Mouse (Mus musculus): ENCODE results near the gene Zfp691. TPM values are rescaled to one million over a fixed set of nuclear protein-coding genes. Genes with fewer than 3 reads are reported as not detected.
A peak's percentile ranks its signal among the peaks of the same experiment; 100 is the strongest.

Zfp691 gene
- polyA plus RNA-seq (2012), result 1.8 and 2.0 TPM in 2 replicates

DNA sequence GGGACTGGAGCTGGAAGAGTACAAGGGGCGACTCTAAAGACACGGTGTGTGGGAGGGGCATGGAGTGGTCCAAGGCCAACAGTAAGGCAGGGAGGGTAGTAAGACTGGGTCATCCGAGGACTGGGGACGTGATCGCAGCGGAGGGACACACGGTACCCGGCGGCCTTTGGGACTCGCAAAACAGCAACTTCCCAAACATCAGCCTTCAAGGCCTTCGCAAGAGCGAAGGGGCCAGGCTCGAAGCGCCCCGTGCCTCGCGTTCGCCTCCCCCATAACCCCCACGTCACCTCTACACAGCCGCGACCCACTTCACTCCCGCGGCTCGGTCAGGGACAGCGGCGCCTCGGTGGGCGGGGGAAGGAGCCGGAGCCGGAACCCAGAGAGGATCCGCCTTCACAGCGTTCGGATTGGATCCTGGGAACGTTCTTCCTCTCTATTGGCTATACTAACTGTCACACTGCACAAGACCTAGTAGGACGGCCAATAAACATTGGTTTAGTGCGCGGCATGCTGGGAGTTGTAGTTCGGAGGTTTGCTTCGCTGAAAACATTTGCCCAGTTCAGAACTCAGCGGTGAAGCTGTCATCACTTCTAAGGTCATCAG is at the start of gene Zfp691:
Zfp691 (minus strand) TSS at position 345 of the 603 bp plus-strand sequence.
- H3K4me1 ChIP-seq (ENCODE audit: control insufficient read depth), result peaks cover 48% of the 10 kb centered on the region
- no peak for TF ChIP-seq TAL1 (IDR thresholded peaks at IDR 0.05; ENCODE audit: low read length)
- TF ChIP-seq GATA1 (IDR thresholded peaks at IDR 0.05; ENCODE audit: low read length), result no peak
- peak within 1 kb of the TSS; percentile 81 for H3K4me3 ChIP-seq (replicated peaks)
- no peaks in the 10 kb centered on the region for H3K27me3 ChIP-seq (ENCODE audit: control insufficient read depth)
- no peaks in the 10 kb centered on the region for H3K9me3 ChIP-seq (ENCODE audit: control insufficient read depth, low read length)
- peaks cover 72% of the 10 kb centered on the region for H3K36me3 ChIP-seq (ENCODE audit: control insufficient read depth)

DNA sequence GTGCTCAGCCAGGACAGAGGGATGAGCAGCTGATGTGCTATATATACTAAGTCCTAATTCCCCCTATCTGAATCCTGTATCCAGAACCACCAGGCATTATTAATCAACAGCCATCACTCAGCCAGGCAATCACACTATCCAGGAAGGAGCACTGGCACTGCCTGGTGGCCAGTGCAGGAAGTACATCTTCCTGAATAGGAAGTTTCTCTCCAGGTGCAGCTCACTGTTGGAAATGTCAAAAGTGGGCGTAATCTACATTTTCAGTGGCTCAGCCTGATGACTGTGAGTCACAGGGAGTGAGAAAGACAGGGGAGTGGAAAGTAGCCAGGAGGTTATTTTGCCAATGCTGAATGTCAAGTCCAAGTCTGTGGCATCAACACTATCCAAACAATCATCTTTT is 49.7 kb upstream of the Zfp691 start:
- peaks cover 46% of the 10 kb centered on the region for H3K36me3 ChIP-seq (ENCODE audit: control insufficient read depth)
- peaks cover 2% of the 10 kb centered on the region; the same call in 1 of the 2 replicates for H3K27me3 ChIP-seq (ENCODE audit: control insufficient read depth)
- H3K9me3 ChIP-seq (ENCODE audit: control insufficient read depth, low read length), result no peaks in the 10 kb centered on the region
- no peak for TF ChIP-seq TAL1 (IDR thresholded peaks at IDR 0.05; ENCODE audit: low read length)
- no peak for TF ChIP-seq GATA1 (IDR thresholded peaks at IDR 0.05; ENCODE audit: low read length)
- no peak overlapping the region for H3K4me3 ChIP-seq (replicated peaks)
- peaks cover 42% of the 10 kb centered on the region for H3K4me1 ChIP-seq (ENCODE audit: control insufficient read depth)

DNA sequence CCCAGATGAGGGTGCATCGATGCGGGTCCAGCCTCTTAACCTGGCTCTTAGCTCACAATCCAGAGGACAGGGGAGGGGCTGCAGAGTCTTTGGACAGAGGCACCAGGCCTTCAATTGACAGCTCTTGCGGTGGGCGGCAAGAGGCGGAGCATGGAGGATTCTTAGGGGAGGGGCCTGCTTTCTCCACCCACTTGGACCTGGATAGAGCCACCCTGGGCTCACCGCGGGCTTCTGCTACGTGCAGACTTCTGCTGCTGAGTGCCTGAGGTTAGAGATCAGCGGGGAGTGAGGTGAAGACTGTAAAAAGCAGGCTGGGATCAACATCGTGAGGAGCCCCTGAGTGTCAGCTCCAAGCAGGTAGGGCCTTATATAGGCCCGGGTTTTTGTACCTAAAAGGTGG is 44.2 kb upstream of the Zfp691 start, which contains the start of gene Tmem269:
Tmem269 (minus strand) TSS at position 49 of the 400 bp plus-strand sequence.
- Histone ChIP-seq H3K4me3 (replicated peaks) (no peak within 1 kb of the TSS), H3K27me3 (ENCODE audit: control insufficient read depth) (peaks cover 31% of the 10 kb centered on the region), H3K36me3 (ENCODE audit: control insufficient read depth) (no peaks in the 10 kb centered on the region), H3K9me3 (ENCODE audit: control insufficient read depth, low read length) (no peaks in the 10 kb centered on the region), H3K4me1 (ENCODE audit: control insufficient read depth) (peaks cover 8% of the 10 kb centered on the region)
- no peak for TF ChIP-seq TAL1 (IDR thresholded peaks at IDR 0.05; ENCODE audit: low read length)
- TF ChIP-seq GATA1 (IDR thresholded peaks at IDR 0.05; ENCODE audit: low read length), result no peak

DNA sequence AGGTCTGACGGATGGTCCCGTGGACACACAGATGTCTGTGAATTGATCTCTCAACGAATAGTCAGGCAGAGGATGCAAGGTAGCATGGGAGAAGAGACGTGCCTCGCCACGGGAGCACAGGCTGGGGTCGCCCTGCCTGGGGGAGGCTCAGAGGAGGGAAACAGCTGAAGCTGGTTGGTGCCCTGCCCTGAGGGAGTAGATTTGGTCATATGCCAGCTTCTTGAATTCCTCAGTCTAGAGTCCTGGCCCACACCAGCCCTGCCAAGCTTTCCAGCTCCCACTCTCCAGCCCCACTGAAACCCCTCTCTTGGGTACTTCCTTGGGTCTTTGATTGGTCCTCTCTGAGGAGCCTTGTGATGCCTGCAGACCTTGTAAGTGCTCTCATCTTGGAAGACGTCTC is 42.7 kb upstream of the Zfp691 start:
- Histone ChIP-seq H3K36me3 (ENCODE audit: control insufficient read depth) (no peaks in the 10 kb centered on the region), H3K4me3 (replicated peaks) (no peak overlapping the region), H3K9me3 (ENCODE audit: control insufficient read depth, low read length) (no peaks in the 10 kb centered on the region), H3K27me3 (ENCODE audit: control insufficient read depth) (peaks cover 31% of the 10 kb centered on the region), H3K4me1 (ENCODE audit: control insufficient read depth) (no peaks in the 10 kb centered on the region; the same call in 1 of the 2 replicates)
- TF ChIP-seq TAL1 (IDR thresholded peaks at IDR 0.05; ENCODE audit: low read length) (no peak), GATA1 (IDR thresholded peaks at IDR 0.05; ENCODE audit: low read length) (no peak)

DNA sequence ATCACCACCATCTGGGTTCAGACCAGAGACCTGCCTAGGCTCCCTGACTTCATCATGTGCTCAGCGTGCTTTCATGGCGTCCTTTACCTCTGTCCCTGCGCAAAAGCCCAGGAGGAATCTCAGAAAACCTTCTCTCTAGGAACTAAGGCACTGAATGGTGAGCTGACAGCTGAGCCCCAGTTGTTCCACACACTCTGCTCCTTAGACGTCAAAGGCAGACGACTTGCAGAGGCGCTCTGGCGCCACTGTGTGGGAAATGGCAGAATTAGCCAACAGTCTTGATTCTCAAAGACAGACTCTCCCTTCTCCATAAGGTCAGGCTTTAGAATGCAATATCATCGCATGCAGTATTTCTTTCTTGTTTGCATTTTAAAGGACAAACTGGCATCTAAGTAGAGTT is 30.7 kb upstream of the Zfp691 start:
- Histone ChIP-seq H3K4me1 (ENCODE audit: control insufficient read depth) (peaks cover 22% of the 10 kb centered on the region), H3K4me3 (replicated peaks) (no peak overlapping the region), H3K27me3 (ENCODE audit: control insufficient read depth) (peaks cover 2% of the 10 kb centered on the region; the same call in 1 of the 2 replicates), H3K36me3 (ENCODE audit: control insufficient read depth) (peaks cover 31% of the 10 kb centered on the region), H3K9me3 (ENCODE audit: control insufficient read depth, low read length) (no peaks in the 10 kb centered on the region)
- no peak for TF ChIP-seq TAL1 (IDR thresholded peaks at IDR 0.05; ENCODE audit: low read length)

DNA sequence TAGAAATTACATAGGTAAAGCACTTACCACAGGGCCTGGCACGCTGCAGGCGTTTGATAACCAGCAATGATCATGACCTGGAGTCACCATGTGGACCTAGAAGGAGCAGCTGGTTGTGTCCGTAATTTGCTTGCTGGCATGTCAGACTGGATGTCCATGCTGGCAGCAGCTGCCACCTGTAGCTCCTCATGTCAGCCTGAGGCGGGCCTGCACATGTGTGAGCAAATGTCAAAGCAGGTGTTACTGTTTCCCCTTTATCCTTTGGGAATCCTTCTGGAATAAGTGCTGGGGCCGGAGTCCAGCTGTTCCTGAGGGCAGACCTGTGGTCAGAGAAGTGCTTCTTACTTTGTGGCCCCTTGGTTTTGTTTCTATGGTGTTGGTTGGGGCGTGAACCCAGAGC is 24.1 kb upstream of the Zfp691 start:
- TF ChIP-seq TAL1 (IDR thresholded peaks at IDR 0.05; ENCODE audit: low read length) (no peak), GATA1 (IDR thresholded peaks at IDR 0.05; ENCODE audit: low read length) (no peak)
- Histone ChIP-seq H3K4me3 (replicated peaks) (peak overlapping the region; percentile 40), H3K4me1 (ENCODE audit: control insufficient read depth) (peaks cover 74% of the 10 kb centered on the region), H3K27me3 (ENCODE audit: control insufficient read depth) (no peaks in the 10 kb centered on the region), H3K9me3 (ENCODE audit: control insufficient read depth, low read length) (no peaks in the 10 kb centered on the region), H3K36me3 (ENCODE audit: control insufficient read depth) (peaks cover 63% of the 10 kb centered on the region)

DNA sequence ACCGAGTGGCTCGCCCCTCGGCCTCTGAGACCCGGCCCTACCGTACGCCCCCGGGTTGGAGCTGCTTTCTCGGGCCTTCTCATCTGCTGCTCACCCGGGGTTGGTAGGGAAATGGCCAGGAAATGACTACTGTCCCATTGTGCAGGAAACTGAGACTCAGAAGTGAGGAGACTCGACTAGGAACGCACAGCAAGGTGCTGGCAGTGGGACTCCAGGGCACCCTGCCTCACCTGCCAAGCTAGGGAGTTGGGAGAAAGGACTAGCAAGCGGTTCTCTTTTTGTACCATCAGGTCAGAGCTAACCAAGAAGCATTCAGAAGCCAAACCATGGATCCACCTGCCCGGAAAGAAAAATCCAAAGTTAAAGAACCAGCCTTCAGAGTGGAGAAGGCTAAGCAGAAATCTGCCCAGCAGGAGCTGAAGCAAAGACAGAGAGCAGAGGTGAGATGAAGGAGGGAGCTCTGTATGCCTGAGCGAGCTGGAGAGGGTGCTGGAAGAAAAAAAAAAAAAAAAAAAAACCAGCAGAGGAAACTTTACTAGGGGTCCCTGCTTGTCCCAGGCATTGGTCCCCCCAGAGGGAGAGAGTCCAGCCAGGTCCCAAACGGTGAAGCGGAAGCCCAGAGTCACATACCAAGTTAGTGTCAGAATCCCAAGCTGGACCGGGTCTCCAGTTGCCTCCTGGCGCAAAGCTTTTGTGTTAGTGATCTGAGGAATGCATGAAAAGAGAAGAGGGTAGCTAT is 21.8 kb upstream of the Zfp691 start:
- peak overlapping the region; percentile 73 for H3K4me3 ChIP-seq (replicated peaks)
- H3K4me1 ChIP-seq (ENCODE audit: control insufficient read depth), result peaks cover 88% of the 10 kb centered on the region
- no peaks in the 10 kb centered on the region for H3K9me3 ChIP-seq (ENCODE audit: control insufficient read depth, low read length)
- peaks cover 41% of the 10 kb centered on the region for H3K36me3 ChIP-seq (ENCODE audit: control insufficient read depth)
- TF ChIP-seq TAL1 (IDR thresholded peaks at IDR 0.05; ENCODE audit: low read length) (no peak), GATA1 (IDR thresholded peaks at IDR 0.05; ENCODE audit: low read length) (no peak)
- no peaks in the 10 kb centered on the region for H3K27me3 ChIP-seq (ENCODE audit: control insufficient read depth)

DNA sequence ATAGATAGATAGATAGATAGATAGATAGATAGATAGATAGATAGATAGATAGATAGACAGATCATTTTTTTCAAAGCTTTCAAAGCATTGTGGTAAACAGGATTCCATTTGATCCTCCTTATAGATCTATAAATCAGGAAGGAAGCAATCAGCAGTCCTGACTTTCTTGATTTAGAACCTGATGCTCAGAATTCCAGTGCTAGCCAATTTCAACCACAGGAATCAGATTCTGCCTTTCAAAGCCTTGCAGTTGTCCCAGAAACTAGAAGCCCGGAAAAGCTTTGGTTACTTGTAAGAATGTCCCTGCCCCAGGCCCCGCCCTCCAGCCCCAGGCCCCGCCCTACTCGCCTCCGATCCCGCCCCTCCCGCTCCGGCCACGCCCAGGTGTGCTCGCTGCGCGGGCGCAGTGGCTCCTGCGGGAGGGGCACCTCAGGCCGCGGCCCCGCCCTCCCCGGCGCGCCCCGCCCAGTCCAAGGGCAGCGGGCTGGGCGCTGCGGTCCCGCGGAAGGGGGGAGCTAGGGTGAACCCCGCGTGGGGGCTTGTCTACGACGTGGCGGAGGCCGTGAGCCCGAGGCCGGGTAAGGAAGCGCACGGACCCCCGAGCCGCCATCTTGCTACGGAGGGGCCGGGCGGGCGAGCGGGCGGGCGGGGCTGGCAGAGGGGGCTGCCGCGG is 21.1 kb upstream of the Zfp691 start, which contains the start of gene Svbp:
Svbp (plus strand) TSS at position 398 of the 673 bp plus-strand sequence.
- Histone ChIP-seq H3K9me3 (ENCODE audit: control insufficient read depth, low read length) (no peaks in the 10 kb centered on the region), H3K27me3 (ENCODE audit: control insufficient read depth) (no peaks in the 10 kb centered on the region), H3K4me1 (ENCODE audit: control insufficient read depth) (peaks cover 91% of the 10 kb centered on the region), H3K4me3 (replicated peaks) (peak within 1 kb of the TSS; percentile 73), H3K36me3 (ENCODE audit: control insufficient read depth) (peaks cover 36% of the 10 kb centered on the region)
- TF ChIP-seq TAL1 (IDR thresholded peaks at IDR 0.05; ENCODE audit: low read length) (no peak), GATA1 (IDR thresholded peaks at IDR 0.05; ENCODE audit: low read length) (no peak)

DNA sequence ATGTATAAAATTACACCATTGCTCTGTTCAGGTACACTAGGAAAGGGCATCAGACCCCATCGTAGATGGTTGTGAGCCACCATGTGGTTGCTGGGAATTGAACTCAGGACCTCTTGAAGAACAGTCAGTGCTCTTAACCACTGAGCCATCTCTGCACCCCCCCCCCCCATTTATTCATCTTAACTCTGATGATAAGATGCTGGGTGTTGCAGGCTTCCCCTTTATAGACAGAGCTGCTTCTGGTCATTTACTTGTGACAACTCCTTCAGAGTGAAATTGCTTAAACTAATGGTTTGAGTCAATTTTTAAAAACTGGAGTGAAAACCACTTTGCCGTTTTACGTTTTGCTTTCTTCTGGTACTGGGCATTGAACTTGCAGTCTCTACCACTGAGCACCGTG is 18.8 kb upstream of the Zfp691 start:
- peaks cover 31% of the 10 kb centered on the region for H3K36me3 ChIP-seq (ENCODE audit: control insufficient read depth)
- peaks cover 79% of the 10 kb centered on the region for H3K4me1 ChIP-seq (ENCODE audit: control insufficient read depth)

More for the DNA sequence above, 18.8 kb upstream of the Zfp691 start:
- Histone ChIP-seq H3K27me3 (ENCODE audit: control insufficient read depth) (no peaks in the 10 kb centered on the region), H3K9me3 (ENCODE audit: control insufficient read depth, low read length) (no peaks in the 10 kb centered on the region), H3K4me3 (replicated peaks) (no peak overlapping the region)
- TF ChIP-seq GATA1 (IDR thresholded peaks at IDR 0.05; ENCODE audit: low read length), result no peak
- TF ChIP-seq TAL1 (IDR thresholded peaks at IDR 0.05; ENCODE audit: low read length), result no peak
